Mouse (Mus musculus) heart, embryonic 11.5 days (tissue): ENCODE measurements at regions not wholly inside any gene's neighbourhood (a gene's known extent, or its start where the extent isn't known, plus 50 kb on each side); places are given as distances from the start of the nearest gene placed in this dataset.

ENCODE experiments used
- ATAC-seq: fragments of 200-750 bp; cut with Nextera tagmentation; replicated peaks from 2 replicates; pipeline ENCODE4 v1.8.0; 2017; ENCODE audit warnings: moderate library complexity; ENCODE audit not compliant: insufficient number of reproducible peaks, low FRiP score, low TSS enrichment
- H3K27ac ChIP-seq: fragments of 300-500 bp; sonication (generic); 2 replicates; pipeline ENCODE4 v1.5.1; 2014; ENCODE audit warnings: mild to moderate bottlenecking, low read depth, low read length
- H3K27me3 ChIP-seq: fragments of 300-500 bp; sonication (generic); 2 replicates; pipeline ENCODE4 v1.6.1; 2014; ENCODE audit warnings: mild to moderate bottlenecking, low read length, mixed read lengths; ENCODE audit not compliant: control insufficient read depth, insufficient read depth
- H3K36me3 ChIP-seq: fragments of 300-500 bp; sonication (generic); 2 replicates; pipeline ENCODE4 v1.6.1; 2014; ENCODE audit warnings: mild to moderate bottlenecking, low read length, moderate library complexity, mixed read lengths; ENCODE audit not compliant: control insufficient read depth, insufficient read depth
- H3K4me1 ChIP-seq: fragments of 300-500 bp; sonication (generic); 2 replicates; pipeline ENCODE4 v1.6.1; 2014; ENCODE audit warnings: low read length; ENCODE audit not compliant: control insufficient read depth, insufficient read depth
- H3K4me2 ChIP-seq: fragments of 300-500 bp; sonication (generic); 2 replicates; pipeline ENCODE4 v1.6.1; 2014; ENCODE audit warnings: mild to moderate bottlenecking, moderate library complexity
- H3K4me3 ChIP-seq: fragments of 300-500 bp; sonication (generic); 2 replicates; pipeline ENCODE4 v1.5.1; 2014; ENCODE audit warnings: low read depth, low read length
- H3K9ac ChIP-seq: fragments of 300-500 bp; sonication (generic); 2 replicates; pipeline ENCODE4 v1.6.1; 2014; ENCODE audit warnings: mild to moderate bottlenecking, low read depth, low read length, moderate library complexity
- H3K9me3 ChIP-seq: fragments of 300-500 bp; sonication (generic); replicated peaks from 2 replicates; pipeline ENCODE4 v1.6.1; 2016; ENCODE audit warnings: low read length; ENCODE audit not compliant: control insufficient read depth
- WGBS: fragments of 180-500 bp; shearing (Covaris S2); extraction: QIAGEN DNeasy Blood & Tissue Kit; methylation state at CpG from one replicate; pipeline ENCODE4 v1.1.7; 2014; ENCODE audit not compliant: insufficient replicate concordance; 5-methylcytosine and 5-hydroxymethylcytosine counted together

GRCm38 (mm10) chr6:84329106-84329505 lies 264.6 kb downstream of the Cyp26b1 start:
- Histone ChIP-seq H3K27me3 (peaks cover 9% of the 10 kb centered on the region; the same call in 1 of the 2 replicates), H3K36me3 (no peaks in the 10 kb centered on the region), H3K4me2 (no peak overlapping the region), H3K4me1 (0 out of 2 replicates have a peak, but pooled peaks cover 2% of the 10 kb centered on the region), H3K27ac (no peak overlapping the region), H3K9ac (no peak overlapping the region), H3K4me3 (no peak overlapping the region), H3K9me3 (no peaks in the 10 kb centered on the region)
- WGBS = 57% methylated on average over 7 of the region's 7 CpGs
- ATAC-seq = no peak

GRCm38 (mm10) chr6:84328030-84328390 lies 265.7 kb downstream of the Cyp26b1 start:
- no peak overlapping the region for H3K4me2 ChIP-seq
- peaks cover 9% of the 10 kb centered on the region; the same call in 1 of the 2 replicates for H3K27me3 ChIP-seq
- H3K9ac ChIP-seq = no peak overlapping the region
- 0 out of 2 replicates have a peak, but pooled peaks cover 2% of the 10 kb centered on the region for H3K4me1 ChIP-seq
- no peaks in the 10 kb centered on the region for H3K9me3 ChIP-seq
- H3K27ac ChIP-seq = no peak overlapping the region
- WGBS = 35% methylated on average over 3 of the region's 3 CpGs
- no peak for ATAC-seq
- no peak overlapping the region for H3K4me3 ChIP-seq
- H3K36me3 ChIP-seq = no peaks in the 10 kb centered on the region

- no peaks in the 10 kb centered on the region for H3K9me3 ChIP-seq
- H3K9ac ChIP-seq = no peak overlapping the region
- H3K27me3 ChIP-seq = peaks cover 9% of the 10 kb centered on the region; the same call in 1 of the 2 replicates
- H3K27ac ChIP-seq = 0 out of 2 replicates have a peak overlapping the region, but pooled peaks have one; percentile 22
- H3K4me1 ChIP-seq = 0 out of 2 replicates have a peak, but pooled peaks cover 2% of the 10 kb centered on the region
- WGBS = 50% methylated on average over 5 of the region's 5 CpGs
- no peak overlapping the region for H3K4me3 ChIP-seq
- ATAC-seq = 0 out of 2 replicates have a peak, but pooled peaks have one; percentile 55
- H3K4me2 ChIP-seq = no peak overlapping the region
- no peaks in the 10 kb centered on the region for H3K36me3 ChIP-seq
Measured at GRCm38 (mm10) chr6:84327306-84328029, 266.2 kb downstream of the Cyp26b1 start.

GRCm38 (mm10) chr6:84325384-84326114 lies 268.2 kb downstream of the Cyp26b1 start:
- Histone ChIP-seq H3K9me3 (no peaks in the 10 kb centered on the region), H3K4me3 (no peak overlapping the region), H3K36me3 (no peaks in the 10 kb centered on the region), H3K27ac (no peak overlapping the region), H3K9ac (no peak overlapping the region), H3K27me3 (peaks cover 13% of the 10 kb centered on the region; the same call in 1 of the 2 replicates), H3K4me1 (0 out of 2 replicates have a peak, but pooled peaks cover 2% of the 10 kb centered on the region), H3K4me2 (no peak overlapping the region)
- WGBS = 58% methylated on average over 5 of the region's 5 CpGs
- 0 out of 2 replicates have a peak, but pooled peaks have one; percentile 31 for ATAC-seq

DNA sequence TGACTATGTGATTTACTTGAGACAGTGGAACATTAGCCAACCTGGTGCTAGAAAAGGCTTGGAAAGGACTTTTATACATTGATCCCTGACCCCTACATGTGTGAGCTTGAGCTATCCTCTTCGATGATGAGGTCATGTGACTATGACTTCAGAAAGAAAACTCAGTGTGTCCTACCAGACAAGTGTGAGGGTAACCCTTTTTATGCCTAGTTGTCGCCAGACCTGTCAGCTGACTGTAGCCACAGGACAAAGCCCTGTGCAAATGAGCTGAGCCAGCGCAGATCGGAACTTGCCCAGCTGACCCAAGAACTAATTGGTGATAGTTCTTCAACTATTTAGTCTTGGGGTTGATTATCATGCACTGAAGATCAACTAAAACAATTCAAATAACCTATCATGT lies 269.5 kb downstream of the Cyp26b1 start:
- WGBS = 86% methylated on average over 4 of the region's 4 CpGs
- Histone ChIP-seq H3K4me3 (no peak overlapping the region), H3K27me3 (peaks cover 12% of the 10 kb centered on the region; the same call in 1 of the 2 replicates), H3K4me1 (0 out of 2 replicates have a peak, but pooled peaks cover 2% of the 10 kb centered on the region), H3K9ac (no peak overlapping the region), H3K36me3 (no peaks in the 10 kb centered on the region), H3K4me2 (no peak overlapping the region), H3K27ac (no peak overlapping the region), H3K9me3 (no peaks in the 10 kb centered on the region)
- ATAC-seq = no peak

GRCm38 (mm10) chr6:84322528-84322927 lies 271.2 kb downstream of the Cyp26b1 start:
- peaks cover 3% of the 10 kb centered on the region; the same call in 1 of the 2 replicates for H3K4me1 ChIP-seq
- no peak overlapping the region for H3K27ac ChIP-seq
- peaks cover 12% of the 10 kb centered on the region; the same call in 1 of the 2 replicates for H3K27me3 ChIP-seq
- no peaks in the 10 kb centered on the region for H3K9me3 ChIP-seq
- H3K9ac ChIP-seq = no peak overlapping the region
- no peak overlapping the region for H3K4me3 ChIP-seq
- WGBS = 69% methylated on average over 4 of the region's 4 CpGs
- no peaks in the 10 kb centered on the region for H3K36me3 ChIP-seq
- ATAC-seq = no peak
- H3K4me2 ChIP-seq = no peak overlapping the region

GRCm38 (mm10) chr6:84320586-84320985 lies 273.1 kb downstream of the Cyp26b1 start:
- Histone ChIP-seq H3K4me3 (no peak overlapping the region), H3K9ac (no peak overlapping the region), H3K36me3 (no peaks in the 10 kb centered on the region), H3K27me3 (peaks cover 6% of the 10 kb centered on the region; the same call in 1 of the 2 replicates), H3K9me3 (no peaks in the 10 kb centered on the region), H3K27ac (no peak overlapping the region), H3K4me1 (peaks cover 3% of the 10 kb centered on the region; the same call in 1 of the 2 replicates), H3K4me2 (no peak overlapping the region)
- no peak for ATAC-seq
- 64% methylated on average over 1 of the region's 1 CpGs for WGBS

DNA sequence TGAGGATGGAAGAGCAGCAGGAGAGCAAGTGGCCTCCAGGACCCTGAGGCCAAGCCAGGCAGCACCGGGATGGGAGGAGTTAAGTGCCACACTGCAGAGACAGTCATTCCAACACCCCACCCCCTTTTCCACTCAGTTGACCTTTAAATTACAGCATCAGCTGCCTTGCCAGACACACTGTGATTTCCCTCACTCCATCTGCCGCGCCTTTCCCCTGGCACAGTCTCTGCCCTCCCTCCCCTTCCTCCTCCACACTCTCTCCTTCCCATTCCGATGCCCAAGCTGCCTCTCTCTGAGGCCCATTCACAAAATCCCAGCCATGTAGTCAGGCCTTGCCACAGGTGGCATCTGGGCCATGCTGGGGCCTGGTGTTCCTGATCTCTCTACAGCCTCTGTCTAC lies 274.9 kb downstream of the Cyp26b1 start:
- H3K4me3 ChIP-seq = no peak overlapping the region
- H3K9me3 ChIP-seq = no peaks in the 10 kb centered on the region
- H3K27ac ChIP-seq = no peak overlapping the region
- no peak for ATAC-seq
- H3K27me3 ChIP-seq = peaks cover 6% of the 10 kb centered on the region; the same call in 1 of the 2 replicates
- peaks cover 3% of the 10 kb centered on the region for H3K4me1 ChIP-seq
- no peak overlapping the region for H3K4me2 ChIP-seq
- no peaks in the 10 kb centered on the region for H3K36me3 ChIP-seq
- WGBS = 15% methylated on average over 4 of the region's 4 CpGs
- no peak overlapping the region for H3K9ac ChIP-seq
